Mouse (Mus musculus) thymus, adult 2 months (tissue): ENCODE results near the gene Irf6.

Experiments used
- CTCF ChIP-seq: fragments of 200-500 bp; IDR thresholded peaks from 2 replicates; pipeline ENCODE4 v1.5.1; 2012; ENCODE audit warnings: mild to moderate bottlenecking, control low read depth, low read length, moderate library complexity, borderline replicate concordance; ENCODE audit not compliant: control insufficient read depth, poor library complexity, insufficient read depth; ENCODE audit errors: extremely low read depth
- POLR2A ChIP-seq: fragments of 200-500 bp; IDR thresholded peaks from 2 replicates; pipeline ENCODE4 v1.6.1; 2012; ENCODE audit warnings: mild to moderate bottlenecking, low read length, control low read depth, moderate library complexity; ENCODE audit not compliant: control insufficient read depth, poor library complexity, insufficient read depth; ENCODE audit errors: extremely low read depth

DNA sequence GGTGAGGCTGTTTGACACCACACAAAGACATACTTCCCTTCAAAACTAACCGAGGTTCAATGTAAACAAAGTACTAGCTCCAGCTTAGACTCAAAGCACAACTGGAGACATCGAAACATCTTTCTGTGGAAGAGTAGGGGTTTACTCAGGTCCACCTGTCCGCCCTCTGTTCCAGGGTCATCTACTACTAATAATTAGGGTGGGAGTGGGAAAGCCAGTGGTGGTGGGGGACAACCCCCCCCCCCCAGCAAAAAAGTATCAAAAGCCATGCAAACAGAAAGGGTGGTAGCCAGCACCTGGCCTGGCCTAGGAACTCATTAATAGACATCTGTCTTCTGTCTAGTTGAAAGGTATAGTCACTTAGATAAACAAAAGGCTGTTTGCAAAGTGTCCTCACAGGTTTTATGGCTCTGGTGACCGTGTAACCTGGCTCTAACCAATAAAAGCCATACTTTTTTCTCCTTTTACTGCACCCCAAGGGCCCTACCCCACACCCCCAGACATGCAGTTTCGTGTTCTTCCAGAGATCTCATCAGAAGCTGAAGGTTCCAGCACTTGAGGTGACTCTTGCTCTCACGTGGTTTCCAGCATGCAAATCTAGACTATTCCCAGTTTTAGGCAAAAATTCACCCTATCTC, 21.5 kb upstream of the Irf6 start:
- TF ChIP-seq POLR2A: no peak
- TF ChIP-seq CTCF: no peak
